Mouse (Mus musculus): Measurements from ENCODE around the gene Magi1. TPM values are rescaled to one million over a fixed set of nuclear protein-coding genes. Genes with fewer than 3 reads are reported as not detected.

Gene Magi1
- polyA plus RNA-seq, 1 experiment = 5.1 TPM

DNA sequence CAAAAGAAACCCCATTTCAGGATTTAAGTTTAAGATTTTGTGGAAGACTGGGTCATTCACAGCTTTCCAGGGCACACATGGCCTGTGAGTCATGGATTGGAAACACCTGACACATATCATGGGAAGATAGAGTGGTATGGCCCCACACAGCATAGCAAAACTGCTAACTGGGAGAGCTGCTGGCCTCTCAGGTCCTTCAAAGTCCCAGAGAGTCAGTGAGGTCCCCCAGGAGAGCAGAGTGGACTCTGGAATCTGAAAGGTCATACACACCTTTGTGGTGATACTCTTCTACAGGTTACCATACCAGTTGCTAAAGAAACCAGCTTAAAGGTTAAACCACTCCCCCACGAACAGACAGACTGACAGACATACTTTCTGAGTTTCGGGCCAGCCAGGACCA lies 349.0 kb downstream of the Magi1 start:
- DNase-seq (ENCODE audit: low read depth, low spot score) = no peak
- 79% methylated on average over 2 of the region's 2 CpGs for WGBS

DNA sequence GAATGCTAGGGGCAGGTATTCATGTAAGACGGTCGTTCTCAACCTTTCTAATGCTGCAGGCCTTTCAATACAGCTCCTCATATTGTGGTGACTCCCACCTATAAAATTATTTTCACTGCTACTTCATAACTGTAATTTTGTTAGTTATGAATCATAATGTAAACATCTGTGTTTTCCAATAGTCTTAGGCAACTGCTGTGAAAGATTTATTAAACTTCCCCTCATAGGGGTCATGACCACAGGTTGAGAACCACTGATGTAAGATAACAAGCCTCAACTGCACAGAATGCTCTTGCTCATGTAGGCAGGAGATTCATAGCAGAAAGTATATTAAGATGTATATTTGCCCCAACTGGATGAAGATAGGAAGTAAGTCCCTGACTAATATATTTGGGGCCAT lies 359.1 kb downstream of the Magi1 start:
- 64% methylated on average over 2 of the region's 2 CpGs for WGBS
- no peak for DNase-seq (ENCODE audit: low read depth, low spot score)

DNA sequence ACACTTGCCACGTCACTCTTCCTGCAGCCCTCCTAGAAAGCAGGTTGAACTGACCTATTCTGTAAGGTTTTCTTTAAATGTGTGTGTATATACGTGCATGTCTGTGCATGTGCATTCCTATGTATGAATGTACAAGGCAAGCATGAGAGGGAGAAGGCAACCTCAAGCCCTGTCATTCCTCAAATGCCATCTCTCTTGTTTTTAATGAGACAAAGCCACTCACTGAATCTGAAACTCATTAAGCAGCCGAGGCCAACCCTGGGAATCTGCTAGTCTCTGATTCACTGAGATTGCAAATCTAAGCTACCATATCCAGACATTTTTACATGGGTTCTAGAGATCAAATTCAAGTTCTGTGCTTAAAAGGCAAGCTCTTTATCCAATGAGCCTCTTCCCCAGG lies 359.7 kb downstream of the Magi1 start:
- 87% methylated on average over 3 of the region's 3 CpGs for WGBS
- DNase-seq (ENCODE audit: low read depth, low spot score) = no peak

DNA sequence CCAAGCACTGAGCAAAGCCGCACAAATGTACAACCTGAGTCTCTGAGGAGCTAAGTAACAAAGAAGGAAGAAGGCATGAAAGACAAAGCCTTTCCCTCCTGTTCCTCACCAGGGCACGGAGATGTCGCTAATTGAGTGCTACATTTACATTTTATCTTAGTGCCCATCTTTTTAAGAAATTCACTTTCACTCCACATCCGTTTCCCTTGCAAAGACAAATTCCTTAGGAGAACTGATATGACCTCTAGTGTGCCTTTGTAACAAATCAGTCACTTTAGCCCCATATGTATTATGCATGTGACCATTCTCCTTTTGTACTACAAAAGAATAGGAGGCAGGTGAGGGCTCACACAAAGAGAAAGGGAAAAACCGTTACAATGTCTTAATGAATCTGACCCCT lies 360.4 kb downstream of the Magi1 start:
- 89% methylated on average over 5 of the region's 5 CpGs for WGBS
- DNase-seq (ENCODE audit: low read depth, low spot score) = no peak

DNA sequence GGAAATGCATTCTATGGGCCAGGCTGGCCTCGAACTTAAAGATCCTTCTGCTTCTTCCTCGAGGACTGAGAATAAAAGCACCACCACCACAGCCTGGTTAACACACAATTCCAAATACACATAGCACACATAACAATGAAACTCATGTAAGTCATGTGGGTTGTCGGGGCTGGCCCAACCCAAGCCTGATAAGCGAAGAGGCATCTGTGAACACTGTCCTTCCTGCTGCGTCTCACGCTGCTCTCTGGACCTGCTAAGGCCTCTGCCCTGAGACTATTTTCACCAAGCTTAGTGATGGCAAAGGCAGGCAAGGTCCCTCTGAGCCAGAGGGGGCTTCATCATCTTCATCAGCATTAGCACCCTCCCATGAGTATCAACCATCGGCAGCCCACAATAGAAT lies 360.8 kb downstream of the Magi1 start:
- 85% methylated on average over 7 of the region's 7 CpGs for WGBS

DNA sequence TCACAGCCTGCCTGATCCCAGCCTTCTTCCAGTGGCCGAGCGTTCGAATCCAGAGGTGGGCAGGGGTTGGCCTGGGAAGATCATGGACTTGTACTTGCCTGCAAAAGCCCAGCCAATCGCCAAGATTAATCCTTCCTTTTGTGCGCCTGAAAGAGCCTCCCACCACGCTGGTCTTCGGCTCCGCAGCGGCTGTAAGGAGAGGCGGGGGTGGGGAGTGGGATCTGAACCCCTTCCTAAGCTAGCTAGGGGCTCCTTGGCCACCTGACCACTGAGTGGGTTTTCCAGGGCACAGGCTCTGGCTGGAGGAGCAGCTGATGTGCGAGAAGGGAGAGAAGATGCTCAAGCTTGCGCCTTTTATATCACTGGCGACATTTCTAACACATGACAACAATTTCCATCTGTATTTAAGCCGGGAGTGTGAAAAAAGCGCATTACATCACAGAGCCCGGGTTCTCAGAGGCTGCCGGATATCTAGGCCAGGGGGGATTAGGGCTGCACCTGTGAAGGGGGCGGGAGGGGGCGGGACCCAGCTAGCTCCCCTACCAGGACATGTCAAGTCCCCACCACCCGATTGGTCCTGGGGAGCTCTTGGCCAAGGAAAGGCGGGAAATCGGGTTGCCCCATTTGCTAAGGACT lies 370.4 kb downstream of the Magi1 start:
- no peak for DNase-seq (ENCODE audit: low read depth, low spot score)
- WGBS = 46% methylated on average over 22 of the region's 22 CpGs

More for the DNA sequence above, 360.8 kb downstream of the Magi1 start:
- no peak for DNase-seq (ENCODE audit: low read depth, low spot score)

DNA sequence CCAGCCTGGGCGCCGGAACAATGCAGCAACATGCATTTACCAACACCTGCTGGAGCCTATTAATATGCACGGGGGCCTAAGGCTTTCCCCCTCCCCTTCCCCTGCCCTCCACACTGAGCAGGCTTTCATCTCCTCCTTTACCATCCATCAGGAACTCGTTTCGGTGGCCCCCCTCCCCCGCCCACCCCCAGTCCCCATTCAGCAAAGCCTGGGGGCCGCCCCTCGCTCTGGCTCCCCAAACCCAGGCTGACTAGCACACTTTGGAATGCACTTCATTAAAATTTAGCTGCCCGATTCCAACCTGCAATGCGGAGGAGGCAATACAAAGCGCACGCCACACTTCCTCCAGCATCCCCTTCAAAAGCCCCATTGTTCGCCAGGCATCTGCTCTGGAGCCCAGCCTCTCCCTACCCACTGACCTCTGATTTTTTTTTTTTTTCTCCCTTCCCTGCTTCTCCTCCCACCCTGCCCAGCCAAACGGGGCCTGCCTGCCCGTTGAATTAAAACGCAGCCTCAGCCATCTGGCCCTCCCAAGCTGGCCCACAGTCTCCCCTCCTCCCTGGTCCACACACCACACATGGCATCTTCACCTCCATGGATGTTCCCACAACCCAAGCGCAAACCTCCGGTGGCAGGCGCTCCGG lies 371.0 kb downstream of the Magi1 start:
- 12% methylated on average over 20 of the region's 20 CpGs for WGBS

DNA sequence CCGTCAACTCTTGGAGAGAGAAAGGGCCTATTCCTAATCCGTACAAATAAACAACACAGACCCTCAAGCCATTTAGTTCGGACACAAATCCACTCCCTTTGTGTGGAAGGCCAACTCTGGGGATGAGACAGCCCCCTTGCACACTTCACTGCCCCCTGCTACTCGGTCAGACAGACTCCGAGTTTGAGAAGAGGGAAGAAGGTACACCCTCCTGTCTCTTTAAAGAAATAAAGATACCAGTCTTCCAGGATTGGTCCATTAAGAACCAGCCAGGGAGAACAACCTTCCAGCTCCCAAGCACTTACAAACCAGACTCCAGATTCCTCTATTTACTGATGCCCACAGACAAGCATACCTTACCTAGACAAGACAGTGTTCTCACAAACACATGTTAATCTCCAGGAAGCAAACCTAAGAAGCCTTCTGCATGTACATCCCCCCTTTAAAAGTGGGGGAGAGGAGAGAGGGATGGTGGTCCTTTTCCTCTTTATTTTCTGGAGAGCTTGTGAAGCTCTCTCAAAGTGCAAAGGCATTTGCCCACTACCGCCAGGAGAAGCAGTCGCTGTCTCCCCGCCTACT lies 371.6 kb downstream of the Magi1 start:
- DNase-seq (ENCODE audit: low read depth, low spot score) = no peak
- WGBS = 56% methylated on average over 8 of the region's 8 CpGs

More for the DNA sequence above, 371.0 kb downstream of the Magi1 start:
- no peak for DNase-seq (ENCODE audit: low read depth, low spot score)

DNA sequence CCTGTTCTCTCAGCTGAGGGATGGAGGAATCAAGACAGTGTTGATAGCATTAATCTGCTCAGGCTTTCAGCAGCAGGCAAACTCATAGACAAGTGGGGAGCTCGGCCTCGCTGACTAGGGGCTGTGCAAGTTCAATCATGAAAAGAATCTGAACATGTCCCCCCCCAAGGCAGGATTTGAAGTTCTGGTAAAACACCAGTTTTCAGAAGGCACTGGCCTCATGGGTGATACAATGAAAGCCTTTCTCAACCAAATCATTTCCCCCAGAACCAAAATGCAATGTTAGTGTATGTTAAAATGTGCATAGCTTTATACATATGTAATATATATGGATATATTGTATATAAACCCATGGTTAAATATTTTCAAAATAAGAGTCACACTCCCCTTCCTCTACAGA lies 372.3 kb downstream of the Magi1 start:
- 89% methylated on average over 2 of the region's 2 CpGs for whole genome bisulfite sequencing
- no peak for DNase-seq (ENCODE audit: low read depth, low spot score)

DNA sequence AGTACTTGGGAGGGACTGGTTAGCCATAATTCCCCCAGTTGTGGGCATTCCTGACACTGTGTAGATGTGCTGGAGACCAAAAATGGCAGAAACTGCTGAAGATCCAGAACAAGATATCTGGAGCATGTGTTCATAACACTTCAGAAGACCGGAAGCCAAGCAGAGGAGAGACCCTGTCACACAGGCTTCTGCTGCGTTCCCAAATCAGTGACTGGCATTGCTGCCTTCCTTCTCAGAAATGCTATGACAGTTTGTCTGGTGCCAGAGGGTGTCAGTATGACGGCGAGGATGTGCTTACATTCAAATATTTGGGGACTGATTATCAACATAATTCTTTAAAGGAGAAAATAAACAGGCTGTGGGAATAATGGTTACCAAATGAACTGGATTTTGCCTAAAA lies 373.7 kb downstream of the Magi1 start:
- WGBS = 92% methylated on average over 4 of the region's 4 CpGs
- no peak for DNase-seq (ENCODE audit: low read depth, low spot score)

DNA sequence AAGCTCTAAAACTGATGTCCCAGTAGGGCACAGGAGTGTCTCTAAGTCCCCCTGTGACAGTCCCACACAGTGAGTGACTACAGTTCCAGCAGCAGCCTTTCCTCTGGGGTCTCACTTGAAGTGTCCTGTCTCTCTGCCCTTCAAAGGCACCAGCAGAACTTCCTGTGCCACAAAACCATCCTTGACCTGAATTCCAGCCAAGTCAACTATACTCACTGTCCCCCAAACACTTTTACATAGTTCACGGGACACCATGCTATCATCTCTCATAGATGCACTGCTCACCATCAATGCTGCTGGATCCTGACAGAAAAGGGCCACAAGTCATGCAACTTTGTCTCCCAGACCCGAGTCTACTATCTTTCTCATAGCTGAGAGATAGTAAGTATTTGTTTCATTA lies 378.7 kb downstream of the Magi1 start:
- no peak for DNase-seq (ENCODE audit: low read depth, low spot score)
- 75% methylated on average over 2 of the region's 2 CpGs for WGBS

DNA sequence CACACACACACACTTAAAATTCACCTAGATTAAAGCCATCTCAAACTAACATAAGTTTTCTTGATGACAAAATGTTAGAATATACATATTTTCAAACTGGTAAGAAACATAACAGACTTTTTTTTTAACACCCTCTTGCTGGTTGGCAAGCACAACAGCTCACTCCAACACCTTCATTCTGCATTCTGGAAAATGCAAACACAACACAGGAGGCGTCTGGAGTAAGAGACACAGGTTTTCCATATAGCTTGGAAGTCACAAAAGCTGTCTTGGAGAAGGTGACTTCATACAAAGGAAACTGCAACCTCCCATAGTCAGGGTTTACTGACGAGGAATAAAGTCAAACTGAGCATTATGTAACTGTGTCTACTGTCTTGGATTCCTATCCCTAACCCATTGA lies 381.5 kb downstream of the Magi1 start:
- DNase-seq (ENCODE audit: low read depth, low spot score) = no peak
- 87% methylated on average over 2 of the region's 2 CpGs for WGBS

DNA sequence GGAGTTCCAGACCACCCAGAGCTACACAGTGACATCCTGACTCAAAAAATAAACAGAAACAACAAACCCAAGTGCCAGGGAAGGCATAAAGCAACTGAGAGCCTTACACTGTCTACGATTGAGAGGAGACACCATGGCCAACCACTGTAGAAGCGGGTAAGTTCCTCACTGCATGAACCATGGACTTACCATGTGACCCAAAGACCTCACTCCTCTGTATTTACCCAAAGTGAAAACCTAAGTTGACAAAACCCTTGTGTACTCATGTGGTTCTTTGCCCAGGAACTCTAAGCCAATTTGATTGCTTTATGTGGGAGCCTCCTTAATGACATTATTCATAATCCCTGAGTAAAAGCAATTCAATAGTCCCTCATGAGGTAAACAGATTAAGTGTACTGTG lies 382.3 kb downstream of the Magi1 start:
- no peak for DNase-seq (ENCODE audit: low read depth, low spot score)
- WGBS = 90% methylated on average over 2 of the region's 2 CpGs

DNA sequence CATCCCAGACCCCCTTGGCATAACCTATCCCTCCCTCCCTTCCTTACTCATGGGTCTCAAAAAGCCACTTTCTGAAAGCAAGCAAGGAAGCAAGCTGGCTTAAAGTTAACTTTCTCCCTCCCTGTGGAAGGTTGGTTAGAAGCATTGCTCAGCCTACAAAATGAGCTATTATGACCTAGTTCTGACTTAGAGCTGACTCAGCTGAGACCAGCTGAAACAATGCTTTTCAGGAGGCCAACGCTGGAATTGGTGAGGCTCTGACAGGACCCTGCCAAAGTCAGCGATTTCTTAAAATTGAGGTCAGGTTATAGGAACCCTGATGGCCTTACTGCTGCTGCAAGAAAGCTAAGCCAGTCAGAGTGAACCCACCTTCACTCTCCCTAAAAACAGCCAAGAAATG lies 386.2 kb downstream of the Magi1 start:
- DNase-seq (ENCODE audit: low read depth, low spot score) = no peak
- 77% methylated on average over 2 of the region's 2 CpGs for WGBS

DNA sequence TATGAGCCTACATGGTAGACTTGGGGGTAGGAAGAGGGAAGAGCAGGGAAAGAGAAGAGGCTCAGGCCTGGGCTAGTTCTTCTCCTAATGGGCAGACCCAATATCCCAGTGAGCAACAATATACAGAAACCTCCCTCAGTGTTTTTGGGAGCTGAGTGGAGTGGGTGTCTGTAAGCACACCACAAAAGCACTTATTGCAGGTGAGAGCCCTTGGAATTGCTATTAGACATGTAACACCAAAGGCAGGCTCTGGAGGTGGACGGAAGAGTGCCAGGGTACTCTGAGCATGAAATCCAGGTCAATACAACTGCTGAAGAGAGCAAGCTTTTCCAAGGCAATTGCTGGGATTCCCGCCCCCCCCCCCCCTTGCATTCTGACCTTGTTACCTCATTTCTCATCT lies 388.0 kb downstream of the Magi1 start:
- DNase-seq (ENCODE audit: low read depth, low spot score) = no peak
- 90% methylated on average over 2 of the region's 2 CpGs for WGBS

DNA sequence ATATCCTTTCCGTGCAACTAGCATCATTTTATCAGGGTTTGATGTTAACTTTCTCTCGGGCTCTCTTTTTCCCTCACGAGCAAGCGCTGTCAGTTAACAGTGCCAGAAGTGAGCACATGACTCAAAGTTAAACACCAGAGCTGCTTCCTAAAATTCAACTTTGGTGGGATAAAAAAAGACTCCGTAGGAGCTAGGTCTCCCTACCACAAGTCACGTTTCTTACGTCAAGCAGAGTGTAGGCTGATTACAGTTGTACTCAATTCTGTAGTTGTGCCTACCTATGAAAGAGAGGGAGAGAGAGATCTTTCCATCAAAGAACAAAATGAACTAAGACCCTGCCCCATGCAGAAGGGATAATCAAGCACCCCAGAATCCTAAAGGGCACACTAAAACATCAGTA lies 389.8 kb downstream of the Magi1 start:
- 61% methylated on average over 7 of the region's 7 CpGs for WGBS
- no peak for DNase-seq (ENCODE audit: low read depth, low spot score)

DNA sequence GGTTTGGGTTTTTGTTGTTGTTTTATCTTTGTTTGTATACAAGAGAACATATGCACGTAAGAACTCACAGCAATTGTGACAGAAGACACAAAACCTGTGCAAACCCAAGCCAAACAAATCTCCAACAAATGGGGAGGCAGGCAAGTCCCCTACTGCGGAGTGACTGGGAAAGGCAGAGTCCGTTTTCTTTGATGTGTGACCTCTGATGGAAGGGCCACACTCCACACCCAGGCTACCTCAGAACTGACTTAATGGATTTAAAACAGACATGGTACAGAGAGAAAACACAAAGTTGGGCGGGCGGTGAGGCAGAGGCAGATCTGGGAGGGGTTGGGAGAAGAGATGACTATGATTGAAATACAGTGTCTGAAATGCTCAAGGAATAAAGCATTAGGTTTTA lies 390.8 kb downstream of the Magi1 start:
- 67% methylated on average over 5 of the region's 5 CpGs for WGBS
- no peak for DNase-seq (ENCODE audit: low read depth, low spot score)

DNA sequence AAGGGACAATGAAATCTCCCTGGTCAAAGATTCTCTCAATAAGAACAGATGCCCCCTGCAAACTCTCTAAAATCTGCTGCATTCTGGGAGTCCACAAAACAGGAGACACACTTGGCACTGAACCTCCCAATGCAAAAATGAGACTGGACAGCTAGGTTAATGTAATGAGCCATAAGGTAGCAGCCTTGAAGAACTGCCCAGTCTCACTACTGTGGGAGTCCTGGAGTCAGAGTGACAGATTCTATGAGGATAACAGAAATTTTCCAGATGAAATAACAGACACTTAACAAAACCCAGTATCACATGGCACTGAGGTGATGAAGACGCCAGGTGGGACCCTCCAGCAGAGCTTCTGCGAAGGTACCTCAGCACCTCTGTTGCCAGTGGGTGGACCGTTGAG lies 393.7 kb downstream of the Magi1 start:
- WGBS = 93% methylated on average over 3 of the region's 3 CpGs
- no peak for DNase-seq (ENCODE audit: low read depth, low spot score)

DNA sequence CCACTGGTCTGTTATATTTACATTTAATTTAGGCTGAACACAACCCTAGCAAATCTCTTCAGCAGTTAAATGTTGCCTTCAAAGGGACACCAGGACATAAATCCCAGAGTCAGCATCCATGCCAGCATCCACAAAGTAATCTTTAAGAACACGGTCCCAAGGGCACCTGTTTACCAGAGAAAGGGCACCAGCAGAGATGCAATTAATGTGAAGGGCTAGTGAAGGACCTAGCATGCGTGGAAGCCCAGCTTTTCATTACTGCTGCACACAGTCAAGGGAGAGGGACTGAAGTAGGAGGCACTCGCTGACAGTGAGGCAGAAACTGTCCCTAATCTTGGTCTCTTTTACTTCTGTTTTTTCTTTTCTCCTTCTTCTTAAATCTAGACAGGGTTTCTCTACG lies 406.4 kb downstream of the Magi1 start:
- WGBS = 72% methylated on average over 4 of the region's 4 CpGs
- DNase-seq (ENCODE audit: low read depth, low spot score) = no peak

DNA sequence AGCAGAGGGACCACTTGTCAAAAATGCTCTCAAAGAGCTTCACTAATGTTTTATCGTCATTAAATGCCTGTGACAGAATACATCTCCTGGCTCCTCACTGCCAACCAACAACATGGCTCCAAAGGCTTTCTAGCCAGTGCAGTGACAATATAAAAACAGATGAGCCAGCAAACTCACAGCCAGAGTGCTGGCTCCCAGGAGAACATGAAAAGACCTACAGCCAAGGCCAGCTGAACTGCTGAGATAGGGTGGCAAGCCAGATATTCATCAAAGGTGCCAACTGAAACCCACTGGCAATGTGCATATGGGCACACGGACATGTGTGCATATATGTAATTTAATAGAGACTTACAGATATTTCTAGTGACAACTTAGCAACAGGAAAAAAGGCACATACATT lies 408.8 kb downstream of the Magi1 start:
- 91% methylated on average over 2 of the region's 2 CpGs for WGBS

DNA sequence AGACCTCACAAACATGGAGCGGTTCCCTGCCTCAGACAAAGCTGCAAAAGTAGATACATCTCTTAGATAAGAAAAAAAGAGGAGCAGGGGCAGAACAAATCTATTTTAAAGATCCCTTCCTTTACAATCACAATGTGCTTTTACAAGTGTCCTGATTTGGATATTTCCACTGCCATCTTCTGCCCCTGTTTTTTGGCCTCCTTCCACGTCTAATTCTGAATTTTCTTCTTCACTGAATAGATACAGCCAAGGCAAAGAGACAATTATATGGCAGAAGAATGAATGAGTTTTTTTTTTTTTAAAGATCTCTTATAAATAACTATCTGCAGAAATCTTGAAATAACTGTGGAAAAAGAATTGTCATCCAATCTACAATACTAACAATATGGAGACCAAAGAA lies 409.3 kb downstream of the Magi1 start:
- WGBS = 84% methylated on average over 2 of the region's 2 CpGs
- DNase-seq (ENCODE audit: low read depth, low spot score) = no peak

More for the DNA sequence above, 408.8 kb downstream of the Magi1 start:
- no peak for DNase-seq (ENCODE audit: low read depth, low spot score)
